Comparison of ENCODE assay signal across 10 mouse cellular contexts in the genomic region with DNA sequence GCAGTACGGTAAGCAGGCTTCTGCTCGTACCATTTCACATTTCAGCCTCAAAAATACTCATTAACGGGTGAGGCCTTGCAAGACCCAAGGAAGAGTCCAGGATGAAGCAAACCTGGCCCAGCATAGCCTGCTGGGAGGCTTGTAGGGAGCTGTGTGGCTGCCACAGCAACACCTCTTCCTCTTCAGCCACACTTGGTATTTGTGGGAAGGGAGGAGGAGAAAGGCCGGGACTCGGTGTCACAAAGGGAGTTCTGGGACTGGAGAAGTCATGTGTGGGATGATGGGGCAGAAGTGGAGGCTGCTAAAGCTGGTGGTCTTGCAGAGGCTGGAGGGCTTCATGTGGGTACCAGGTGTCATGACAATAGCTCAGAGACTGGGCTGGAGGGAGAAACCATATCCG. TPM values are rescaled to one million over a fixed set of nuclear protein-coding genes. Genes with fewer than 3 reads are reported as not detected.
DNase-seq lines count a peak whose midpoint lies in the region; ATAC-seq and TF ChIP-seq lines count a peak whose summit lies in the region.
"Had no signal": no experiment of that assay in that cellular context is flagged by ENCODE, and none has a peak within 500 bp of the region (broad histone marks: within the 10 kb centered on the region; RNA-seq: fewer than 3 reads in every experiment).

No protein-coding gene starts in this region.

- DNase-seq in kidney, adult 9 months = no peak
- no peak for DNase-seq in liver, postnatal 0 days
- DNase-seq in Muller cell, postnatal 12 days (ENCODE audit: inconsistent ontology term) = no peak
- DNase-seq in embryo, embryonic 10.5 days (ENCODE audit: low spot score) = no peak
- DNase-seq: adrenal gland, postnatal 14 days; layer of hippocampus, adult 9-11 months; thymus, postnatal 4 days had no signal

- H3K27ac ChIP-seq in kidney, embryonic 16.5 days (ENCODE audit: low read length) = 0 out of 2 replicates have a peak overlapping the region, but pooled peaks have one; percentile 20
- peak overlapping the region; percentile 98 for H3K27ac ChIP-seq in brown adipose tissue, adult 24 weeks (replicated peaks; ENCODE audit: low read depth, low read length)
- H3K27ac ChIP-seq in liver, postnatal 0 days (ENCODE audit: low read depth) = peak overlapping the region; percentile 86

- H3K36me3 ChIP-seq in kidney, embryonic 16.5 days (ENCODE audit: insufficient read depth, low read length) = no peaks in the 10 kb centered on the region; the same call in 1 of the 2 replicates
- H3K36me3 ChIP-seq in E14TG2a.4 (ENCODE audit: insufficient read depth, low read length) = peaks cover 45% of the 10 kb centered on the region
- no peaks in the 10 kb centered on the region for H3K36me3 ChIP-seq in liver, postnatal 0 days (replicated peaks; ENCODE audit: insufficient read depth, low read length)

- ATAC-seq in kidney, embryonic 16.5 days (ENCODE audit: low FRiP score, low TSS enrichment) = no peak
- ATAC-seq in liver, postnatal 0 days = no peak

- peaks cover 47% of the 10 kb centered on the region for H3K4me1 ChIP-seq in kidney, embryonic 16.5 days (ENCODE audit: insufficient read depth, low read length)
- H3K4me1 ChIP-seq in E14TG2a.4 (replicated peaks; ENCODE audit: low read depth, low read length) = peaks cover 98% of the 10 kb centered on the region
- H3K4me1 ChIP-seq in brown adipose tissue, adult 24 weeks (ENCODE audit: control insufficient read depth, insufficient read depth, insufficient read length, low read length) = peaks cover 65% of the 10 kb centered on the region
- H3K4me1 ChIP-seq in liver, postnatal 0 days (ENCODE audit: insufficient read depth) = peaks cover 35% of the 10 kb centered on the region

- H3K4me2 ChIP-seq in kidney, embryonic 16.5 days (replicated peaks; ENCODE audit: low read depth, low read length) = no peak overlapping the region
- H3K4me2 ChIP-seq in liver, postnatal 0 days (ENCODE audit: low read depth, low read length) = 0 out of 2 replicates have a peak overlapping the region, but pooled peaks have one; percentile 16

- H3K9me3 ChIP-seq in kidney, embryonic 16.5 days (ENCODE audit: low read length) = no peaks in the 10 kb centered on the region
- no peaks in the 10 kb centered on the region for H3K9me3 ChIP-seq in E14TG2a.4 (ENCODE audit: low read length)
- no peaks in the 10 kb centered on the region for H3K9me3 ChIP-seq in liver, postnatal 0 days (ENCODE audit: low read length)

- H3K27me3 ChIP-seq in kidney, embryonic 16.5 days (ENCODE audit: insufficient read depth, low read length) = no peaks in the 10 kb centered on the region
- H3K27me3 ChIP-seq in E14TG2a.4 (ENCODE audit: insufficient read depth, low read length) = no peaks in the 10 kb centered on the region
- no peaks in the 10 kb centered on the region for H3K27me3 ChIP-seq in liver, postnatal 0 days (ENCODE audit: insufficient read depth, low read length)

- peak overlapping the region; percentile 31; the same call in 1 of the 2 replicates for H3K9ac ChIP-seq in kidney, embryonic 16.5 days (replicated peaks; ENCODE audit: low read length)
- H3K9ac ChIP-seq in liver, postnatal 0 days (replicated peaks) = peak overlapping the region; percentile 46

- no peak overlapping the region for H3K4me3 ChIP-seq in kidney, embryonic 16.5 days (ENCODE audit: low read length)
- H3K4me3 ChIP-seq in E14TG2a.4 (replicated peaks; ENCODE audit: low read length) = peak overlapping the region; percentile 57
- H3K4me3 ChIP-seq in brown adipose tissue, adult 24 weeks (ENCODE audit: insufficient read depth, low read depth, low read length) = no peak overlapping the region
- H3K4me3 ChIP-seq in liver, postnatal 0 days (ENCODE audit: low read depth, low read length) = no peak overlapping the region

- TF ChIP-seq EP300 in liver, postnatal 0 days (IDR thresholded peaks at IDR 0.05; ENCODE audit: low read depth) = no peak

- 69% methylated on average over 6 of the region's 6 CpGs for WGBS in kidney, embryonic 16.5 days
- 63% methylated on average over 6 of the region's 6 CpGs for WGBS in liver, postnatal 0 days (ENCODE audit: insufficient replicate concordance)

- TF ChIP-seq CTCF in E14TG2a.4 (conservative IDR thresholded peaks at IDR 0.05; ENCODE audit: low read length) = no peak
- TF ChIP-seq CTCF in liver, postnatal 0 days (IDR thresholded peaks at IDR 0.05; ENCODE audit: low read depth) = no peak

RNA-seq across cellular contexts. Expression of gene Dusp1, which starts 39.6 kb away (rescaled TPM):
- 26.8 and 28.3 TPM in 2 replicates for polyA plus RNA-seq in kidney, embryonic 16.5 days (2015; fragmentation: Nextera tagmentation; extraction: Ambion mirVana)
- 44.4 and 326 TPM in 2 replicates for polyA plus RNA-seq in brown adipose tissue, adult 24 weeks (2012; ENCODE audit: insufficient read depth, insufficient read length, missing spikeins)
- 13.4 and 14.2 TPM in 2 replicates for polyA plus RNA-seq in liver, postnatal 0 days (2015; fragmentation: Nextera tagmentation; extraction: Ambion mirVana)

RNA-seq across cellular contexts. Expression of gene Ergic1, which starts 40.2 kb away (rescaled TPM):
- polyA plus RNA-seq in kidney, embryonic 16.5 days (2015; fragmentation: Nextera tagmentation; extraction: Ambion mirVana) = 131 and 141 TPM in 2 replicates
- 124 and 179 TPM in 2 replicates for polyA plus RNA-seq in brown adipose tissue, adult 24 weeks (2012; ENCODE audit: insufficient read depth, insufficient read length, missing spikeins)
- polyA plus RNA-seq in liver, postnatal 0 days (2015; fragmentation: Nextera tagmentation; extraction: Ambion mirVana) = 34.4 and 35.0 TPM in 2 replicates

Comparison
In these comparisons a context has a peak if more than half of its experiments do, and no peak if none do; other contexts are left out.
1. H3K27ac ChIP-seq: peak in every context shown above with its lines; median percentile 98 in brown adipose tissue, adult 24 weeks; 86 in liver, postnatal 0 days; 20 in kidney, embryonic 16.5 days.